Mouse (Mus musculus) ovary, postnatal 14 days (tissue): Measurements from ENCODE around the gene Btn2a2.
"Not testable (repeated sequence)": the region's sequence is repeated elsewhere in the genome, so short reads cannot be mapped to it uniquely, and the experiment has no call there.

ENCODE experiments used
- DNase-seq: peaks from one replicate; pipeline ENCODE4 v3.0.0; 2022; ENCODE audit warnings: low spot score

Btn2a2 gene

DNA sequence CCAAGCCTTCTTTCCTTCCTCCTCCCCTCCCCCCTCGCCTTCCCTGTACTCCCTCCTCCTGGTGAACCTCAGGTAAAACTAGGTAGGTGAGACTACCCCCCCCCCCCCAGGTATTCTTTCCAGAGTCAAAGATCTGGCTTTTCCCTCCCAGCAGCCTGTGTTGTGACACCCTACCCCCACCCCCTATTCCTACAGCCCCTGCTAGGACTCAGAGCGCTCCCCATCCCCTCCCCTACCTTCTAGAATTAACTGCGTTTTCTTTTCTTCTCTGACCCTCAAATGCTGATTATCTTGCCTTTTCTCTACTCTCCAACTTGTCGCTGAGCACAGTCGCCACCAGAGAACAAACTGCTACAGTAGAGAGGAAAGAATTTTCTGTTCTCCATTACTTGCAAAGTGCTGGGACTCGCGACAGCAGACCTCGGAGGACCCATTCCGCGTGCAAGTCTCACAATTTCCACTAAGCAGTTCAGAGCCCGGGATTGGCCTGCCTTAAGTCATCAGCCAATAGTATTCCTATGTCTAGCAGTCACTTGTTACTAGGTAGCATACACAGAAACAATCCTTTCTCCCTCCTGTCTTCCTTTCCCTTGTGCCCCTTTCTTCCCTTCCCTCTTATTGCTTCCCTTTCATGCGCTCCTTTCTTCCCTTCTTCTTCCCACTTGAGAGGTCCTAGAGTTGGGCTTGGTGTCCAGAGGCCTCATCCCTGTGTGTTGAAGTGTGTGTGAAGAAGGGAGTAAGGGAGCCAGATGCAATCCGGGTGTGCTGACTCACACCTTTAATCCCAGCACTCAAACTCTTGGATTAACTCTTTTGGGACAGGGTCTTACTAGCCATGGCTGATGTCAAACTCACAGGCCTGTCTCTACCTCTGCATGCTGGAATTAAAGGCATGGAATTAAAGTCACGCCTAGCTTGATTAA, at the start of gene Btn2a2:
Gene Btn2a2, minus strand, starts transcription at position 458 of the 923 bp plus-strand sequence.
- DNase-seq, result peak; percentile 12

DNA sequence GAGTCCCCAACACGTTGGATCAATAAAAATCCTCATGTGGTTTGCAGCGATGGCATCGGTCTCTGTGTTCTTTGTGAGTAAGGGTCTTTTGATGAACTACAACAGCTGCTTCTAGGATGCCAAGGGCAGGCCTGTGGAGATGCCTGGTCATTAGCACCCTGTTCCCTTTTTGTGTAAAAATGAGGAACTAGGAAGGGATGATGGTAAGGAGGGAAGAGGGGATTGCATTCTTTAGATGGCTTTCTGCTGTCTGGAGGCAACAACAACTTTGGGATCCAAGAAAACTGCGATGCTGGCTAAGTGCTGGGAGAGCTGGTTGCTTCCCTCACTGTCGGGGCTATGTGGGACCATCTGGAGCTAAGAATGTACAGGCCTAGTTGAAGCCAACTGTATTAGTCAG, 49.6 kb upstream of the Btn2a2 start:
- no peak for DNase-seq

DNA sequence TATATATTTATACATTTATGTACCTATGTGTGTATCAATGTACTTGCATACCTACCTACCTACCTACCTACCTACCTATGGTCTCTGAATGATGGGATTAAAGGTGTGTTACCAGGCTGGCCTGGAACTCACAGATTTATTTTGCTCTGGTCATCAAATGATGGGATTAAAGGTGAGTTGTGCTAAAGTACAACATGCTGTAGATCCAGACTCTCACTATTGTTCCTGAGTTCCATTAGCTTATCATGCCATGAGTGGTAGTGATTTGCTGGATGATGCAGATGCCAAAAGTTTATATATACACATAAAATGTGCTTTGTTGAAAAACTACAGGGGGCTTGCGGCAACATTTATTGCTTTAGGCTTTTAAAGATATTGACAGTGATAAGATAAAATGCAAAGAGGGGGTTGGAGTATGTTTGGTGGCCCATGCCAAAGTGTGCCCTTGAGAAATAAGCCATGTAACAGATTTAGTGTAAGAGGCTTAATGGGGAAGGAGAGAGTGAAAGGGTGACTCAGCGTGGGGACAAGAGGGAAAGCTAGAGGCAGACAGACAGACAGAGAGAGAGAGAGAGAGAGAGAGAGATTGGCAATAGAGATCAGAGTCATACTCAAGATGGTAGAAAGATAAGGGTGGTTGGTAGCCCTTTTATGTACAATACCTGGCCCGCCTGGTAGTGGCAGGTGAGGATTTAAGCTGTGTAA, 48.5 kb upstream of the Btn2a2 start:
- no peak for DNase-seq

DNA sequence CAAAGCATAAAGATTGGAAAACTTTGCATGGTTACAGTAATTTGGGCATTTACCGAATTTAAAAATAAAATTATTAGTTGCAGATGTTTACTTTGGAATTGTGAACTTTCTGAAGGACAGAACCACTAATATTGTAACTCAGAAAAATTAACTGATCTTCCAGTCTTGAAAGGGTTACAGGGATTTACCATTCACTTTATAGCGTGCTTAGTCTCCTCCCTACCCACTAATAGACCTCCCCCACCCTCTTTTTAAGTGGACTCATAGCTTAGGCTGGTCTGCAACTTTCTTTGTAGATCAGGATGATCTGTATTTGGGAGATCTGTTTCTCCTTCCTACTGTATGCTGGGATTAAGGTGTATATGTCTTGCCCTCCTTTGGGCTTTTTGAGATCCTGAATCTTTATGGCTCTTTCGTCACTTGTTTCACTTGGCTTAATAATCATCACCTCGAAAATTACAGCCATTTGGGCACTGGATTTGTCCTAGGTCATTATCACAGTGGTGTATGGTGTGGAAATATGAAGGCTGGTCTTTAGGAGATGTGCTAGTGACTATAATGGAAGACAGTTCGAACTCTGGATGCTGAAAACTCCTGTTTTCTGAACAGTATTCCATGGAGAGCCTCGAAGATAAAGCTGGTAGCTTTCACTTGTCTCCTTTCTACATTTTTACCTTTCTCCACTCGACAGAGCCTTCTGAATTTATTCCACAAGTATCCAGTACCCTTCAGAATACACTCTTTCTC, 47.6 kb upstream of the Btn2a2 start:
- DNase-seq, result no peak

DNA sequence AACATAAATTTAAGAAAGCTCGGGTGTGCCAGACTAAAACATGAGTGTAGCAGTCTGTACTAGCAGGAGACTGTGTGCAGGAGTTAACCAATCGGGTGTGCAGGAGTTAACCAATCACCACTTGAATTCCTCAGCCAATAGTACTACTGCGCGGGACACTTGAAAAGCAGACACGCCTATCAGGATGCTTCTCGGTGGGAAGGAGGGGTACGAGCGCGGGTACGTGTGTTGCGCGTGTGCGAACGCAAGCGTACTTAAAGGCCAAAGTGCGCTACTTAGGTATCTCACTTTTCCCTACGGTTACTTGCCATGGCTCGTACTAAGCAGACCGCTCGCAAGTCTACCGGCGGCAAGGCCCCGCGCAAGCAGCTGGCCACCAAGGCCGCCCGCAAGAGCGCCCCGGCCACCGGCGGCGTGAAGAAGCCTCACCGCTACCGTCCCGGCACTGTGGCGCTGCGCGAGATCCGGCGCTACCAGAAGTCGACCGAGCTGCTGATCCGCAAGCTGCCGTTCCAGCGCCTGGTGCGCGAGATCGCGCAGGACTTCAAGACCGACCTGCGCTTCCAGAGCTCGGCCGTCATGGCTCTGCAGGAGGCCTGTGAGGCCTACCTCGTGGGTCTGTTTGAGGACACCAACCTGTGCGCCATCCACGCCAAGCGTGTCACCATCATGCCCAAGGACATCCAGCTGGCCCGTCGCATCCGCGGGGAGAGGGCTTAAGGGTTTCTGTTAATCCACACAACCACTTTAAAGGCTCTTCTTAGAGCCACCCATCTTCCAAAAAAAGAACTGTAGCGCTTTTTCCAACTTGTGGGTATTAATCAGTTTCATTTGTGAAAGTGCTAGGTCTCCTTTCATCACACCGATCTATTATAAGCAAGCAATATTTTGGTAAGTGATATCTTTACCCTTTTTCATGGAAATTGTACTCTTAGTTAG, 46.7 kb upstream of the Btn2a2 start, which contains the start of gene Hist1h3g:
Gene Hist1h3g, plus strand, starts transcription at position 286 of the 939 bp plus-strand sequence.
- DNase-seq, result peak; percentile 78

DNA sequence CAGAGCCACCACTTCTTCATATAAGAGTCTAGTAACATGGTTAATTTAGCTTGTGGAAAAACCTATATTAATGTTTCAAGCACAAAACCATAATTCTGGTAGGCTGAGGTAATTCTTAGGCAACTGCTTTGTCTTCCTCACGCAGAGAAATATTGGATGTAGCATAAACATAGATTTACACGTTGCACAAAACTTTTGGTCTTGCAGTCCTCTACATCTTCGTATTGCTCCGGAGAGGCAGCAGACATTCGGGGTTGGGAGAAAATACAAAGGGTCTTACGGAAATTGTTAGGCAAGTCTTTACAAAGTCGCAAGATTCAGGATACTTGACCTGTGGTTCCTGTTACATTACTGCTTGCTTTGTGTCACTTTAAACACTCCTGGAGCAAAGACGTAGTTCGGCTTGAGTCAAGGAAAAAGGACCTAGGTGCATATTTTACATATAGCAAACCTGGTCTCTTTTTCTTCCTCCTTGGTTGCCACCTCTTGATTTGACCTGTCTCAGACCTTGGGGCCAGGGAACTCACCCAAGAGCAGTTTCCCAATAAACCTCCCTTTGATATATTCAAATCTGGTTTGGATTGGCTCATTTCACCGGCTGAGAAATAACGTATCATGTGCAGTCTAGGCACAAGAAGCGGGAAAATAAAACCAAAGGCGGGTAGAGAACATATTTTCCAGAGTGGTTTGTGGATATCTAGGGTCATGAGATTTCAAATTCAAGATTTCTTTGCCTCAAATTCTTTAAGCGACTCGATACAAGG, 45.9 kb upstream of the Btn2a2 start:
- no peak for DNase-seq

DNA sequence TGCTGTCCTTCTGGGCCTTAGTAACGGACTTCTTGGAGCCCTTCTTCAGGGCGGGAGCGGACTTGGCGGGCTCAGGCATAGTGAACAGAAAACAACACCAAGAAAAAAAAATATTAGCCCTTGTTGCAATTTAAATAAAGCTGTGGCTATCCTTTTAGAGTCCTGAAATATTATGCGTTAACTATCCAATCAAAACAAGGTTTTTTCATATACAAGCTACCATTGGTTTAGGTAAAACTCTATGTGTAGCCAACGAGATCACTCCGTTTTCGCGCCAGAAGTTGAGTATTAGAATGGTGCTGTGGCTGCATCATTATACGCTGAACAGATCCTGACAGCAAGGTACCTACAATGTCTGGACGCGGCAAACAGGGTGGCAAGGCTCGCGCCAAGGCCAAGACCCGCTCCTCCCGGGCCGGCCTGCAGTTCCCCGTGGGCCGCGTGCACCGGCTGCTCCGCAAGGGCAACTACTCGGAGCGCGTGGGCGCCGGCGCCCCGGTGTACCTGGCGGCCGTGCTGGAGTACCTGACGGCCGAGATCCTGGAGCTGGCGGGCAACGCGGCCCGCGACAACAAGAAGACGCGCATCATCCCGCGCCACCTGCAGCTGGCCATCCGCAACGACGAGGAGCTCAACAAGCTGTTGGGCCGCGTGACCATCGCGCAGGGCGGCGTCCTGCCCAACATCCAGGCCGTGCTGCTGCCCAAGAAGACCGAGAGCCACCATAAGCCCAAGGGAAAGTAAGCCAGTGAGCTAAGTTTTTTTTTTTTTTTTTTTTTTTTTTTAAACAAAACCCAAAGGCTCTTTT, 45.1 kb upstream of the Btn2a2 start, which contains the start of gene Hist1h2af:
Gene Hist1h2af, plus strand, starts transcription at position 347 of the 808 bp plus-strand sequence.
- not testable (repeated sequence) for DNase-seq

DNA sequence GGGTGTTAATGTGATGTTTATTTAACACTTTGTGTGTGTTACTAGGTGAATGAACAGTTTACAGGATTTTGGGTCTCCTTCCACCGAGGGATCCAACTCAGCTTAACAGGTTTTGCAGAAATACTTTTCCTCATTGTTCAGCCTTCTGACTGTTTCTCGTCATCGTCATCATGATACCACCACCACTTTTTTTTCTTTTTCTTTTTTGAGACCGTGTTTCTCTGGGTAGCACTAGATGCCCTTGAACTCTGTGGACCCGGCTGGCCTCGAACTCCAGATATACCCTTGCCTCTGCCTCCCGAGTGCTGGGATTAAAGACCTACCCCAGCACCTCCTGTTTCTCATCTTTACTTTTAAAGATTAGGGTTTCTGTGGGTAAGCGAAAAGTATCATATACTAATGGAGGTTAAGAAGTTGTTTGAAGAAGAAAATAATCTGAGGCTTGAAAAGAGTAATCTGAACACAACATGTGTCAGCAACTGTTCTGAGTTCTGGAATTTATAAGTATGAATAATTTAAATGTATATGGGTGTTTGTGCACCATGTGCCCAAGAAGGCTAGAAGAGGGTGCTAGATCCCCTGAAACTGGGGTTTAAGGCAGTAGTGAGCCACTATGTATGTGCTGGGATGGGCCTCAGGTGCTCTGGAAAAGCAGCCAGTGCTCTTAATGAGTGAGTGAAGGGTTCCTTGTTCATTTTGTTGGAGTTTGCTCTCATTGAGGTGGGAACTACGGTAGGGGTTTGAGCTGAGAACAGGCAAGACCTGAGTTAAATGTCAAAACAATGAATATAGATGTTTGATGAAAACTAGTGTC, 43.8 kb upstream of the Btn2a2 start:
- no peak for DNase-seq

DNA sequence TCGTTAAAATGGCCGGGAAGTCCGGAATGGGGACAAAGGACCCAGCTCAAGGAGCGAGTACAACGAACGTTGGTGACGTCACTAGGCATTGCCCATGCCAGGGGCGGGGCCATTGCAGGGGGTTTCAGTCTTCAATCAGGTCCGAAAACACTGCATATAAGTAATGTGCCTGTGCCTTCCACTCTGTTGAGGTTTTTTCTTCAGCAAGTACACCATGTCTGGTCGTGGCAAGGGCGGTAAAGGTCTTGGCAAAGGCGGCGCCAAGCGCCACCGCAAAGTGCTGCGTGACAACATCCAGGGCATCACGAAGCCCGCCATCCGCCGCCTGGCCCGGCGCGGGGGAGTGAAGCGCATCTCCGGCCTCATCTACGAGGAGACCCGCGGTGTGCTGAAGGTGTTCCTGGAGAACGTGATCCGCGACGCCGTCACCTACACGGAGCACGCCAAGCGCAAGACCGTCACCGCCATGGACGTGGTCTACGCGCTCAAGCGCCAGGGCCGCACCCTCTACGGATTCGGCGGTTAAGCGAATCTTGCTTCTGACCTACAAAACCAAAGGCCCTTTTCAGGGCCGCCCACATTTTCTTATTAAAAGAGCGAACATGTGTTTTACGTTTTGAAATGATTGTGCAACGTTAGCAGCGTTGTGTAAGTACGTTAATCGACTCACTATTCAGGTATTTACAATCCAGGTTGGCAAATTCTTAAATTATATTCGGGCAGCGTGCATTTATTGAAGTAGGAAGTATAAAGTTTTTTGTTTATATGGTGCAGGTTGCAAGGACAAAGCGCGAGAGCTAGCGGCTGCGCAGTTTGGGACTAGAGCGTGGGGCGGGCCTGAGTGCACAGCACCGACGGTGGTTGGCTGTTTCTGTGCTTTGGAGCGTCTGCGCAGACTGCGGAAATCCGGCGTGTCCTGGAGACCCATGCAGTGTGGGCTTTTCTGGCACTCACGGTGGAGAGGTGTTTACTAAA, 42.5 kb upstream of the Btn2a2 start, which contains the start of gene Hist1h4h:
Gene Hist1h4h, plus strand, starts transcription at position 150 of the 975 bp plus-strand sequence.
- DNase-seq, result peak; percentile 97

DNA sequence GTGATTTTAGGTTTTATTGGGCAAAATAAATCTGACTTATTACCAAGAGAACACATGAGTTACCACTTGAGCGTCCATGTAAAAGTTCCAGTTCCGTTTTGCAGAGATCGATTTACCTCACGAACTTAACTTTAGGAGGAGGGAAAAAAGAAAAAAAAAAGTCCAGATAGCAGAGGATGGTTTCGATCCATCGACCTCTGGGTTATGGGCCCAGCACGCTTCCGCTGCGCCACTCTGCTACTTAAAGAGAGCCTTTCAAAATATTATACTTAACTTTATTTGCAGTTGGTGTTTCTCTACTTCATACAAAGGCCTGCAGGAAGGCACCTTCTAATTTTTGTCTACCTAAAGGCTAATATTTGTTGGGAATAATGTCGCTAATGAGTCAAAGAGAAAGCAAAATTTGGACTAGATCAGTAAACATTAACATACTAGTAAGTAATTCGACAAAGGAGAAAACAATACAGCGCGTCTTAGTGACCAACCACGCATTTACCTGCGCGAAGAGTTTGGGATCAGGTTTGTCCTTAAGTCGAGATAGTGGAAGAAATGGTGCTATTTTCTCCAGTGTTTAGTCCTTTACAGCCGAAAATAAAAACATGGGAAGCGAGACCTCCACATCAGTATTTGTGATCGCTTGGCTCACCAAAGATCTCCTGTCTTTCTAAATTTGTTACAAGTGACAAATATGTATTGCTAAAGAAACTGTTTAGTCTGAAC, 41.7 kb upstream of the Btn2a2 start:
- no peak for DNase-seq

DNA sequence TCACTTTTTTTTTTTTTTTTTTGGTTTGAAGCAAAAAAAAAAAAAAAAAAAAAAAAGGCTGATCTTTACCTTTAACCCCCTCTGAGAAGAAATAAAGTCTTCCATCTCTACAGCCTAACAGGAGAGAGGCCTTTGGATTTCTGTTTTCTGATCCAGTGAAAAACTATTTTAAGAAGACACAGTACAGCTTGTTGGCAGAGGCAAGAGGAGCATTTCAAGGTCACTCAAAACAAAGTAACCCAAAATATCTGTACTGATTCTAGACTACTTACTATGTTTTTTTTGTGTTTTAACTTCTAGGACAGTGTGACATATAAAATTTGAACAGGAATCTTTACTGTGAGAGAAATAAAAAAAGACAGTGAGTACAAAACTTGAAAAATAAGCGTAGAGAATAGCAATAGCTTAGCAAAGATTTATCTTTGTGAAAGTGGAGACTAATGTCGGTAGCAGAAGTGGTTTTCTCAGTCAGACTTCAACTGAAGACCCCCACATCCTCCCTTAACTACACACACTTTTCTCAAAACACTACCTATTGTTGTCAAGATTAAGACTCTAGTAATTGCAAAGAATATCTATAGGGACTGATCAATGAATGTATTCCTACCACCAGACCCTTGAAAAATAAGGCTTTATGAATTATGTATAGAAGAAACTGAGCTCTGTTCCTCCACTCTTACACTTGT, 41.0 kb upstream of the Btn2a2 start:
- DNase-seq, result no peak

DNA sequence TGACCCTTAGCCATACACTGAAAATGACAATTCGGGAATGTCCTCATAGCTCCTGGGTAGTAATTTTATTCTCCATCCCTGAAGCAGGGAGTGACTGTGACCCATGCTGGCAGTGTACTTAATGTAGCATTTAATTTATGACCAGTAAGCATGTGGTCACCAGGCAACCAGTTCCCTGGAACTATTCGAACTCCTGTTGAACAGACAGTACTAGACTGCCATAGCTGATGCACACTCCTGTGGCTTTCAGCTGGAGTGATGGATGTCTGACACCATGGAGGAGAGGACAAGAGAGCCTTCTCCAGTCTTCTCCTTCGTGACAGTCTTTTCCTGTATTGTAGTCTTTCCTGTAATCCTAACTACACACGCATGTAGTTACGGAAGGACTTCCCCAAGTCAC, 40.3 kb upstream of the Btn2a2 start:
- no peak for DNase-seq

DNA sequence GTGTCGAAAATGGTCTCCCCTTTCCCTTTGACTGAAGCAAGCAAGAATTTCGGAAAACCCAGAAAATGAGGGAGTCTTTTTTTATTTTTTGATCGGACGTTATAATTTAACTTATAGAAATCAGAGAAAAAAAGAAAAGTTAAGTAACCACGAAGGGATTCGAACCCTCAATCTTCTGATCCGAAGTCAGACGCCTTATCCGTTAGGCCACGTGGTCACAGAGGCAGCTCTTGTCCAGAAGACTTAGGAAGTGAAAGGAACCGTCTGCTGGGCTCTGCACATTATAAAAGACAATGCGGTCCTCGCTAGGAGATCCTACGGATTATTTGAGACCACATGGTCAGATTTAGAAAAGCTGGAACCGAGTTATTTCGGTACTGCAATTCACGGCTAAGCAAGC, 37.7 kb upstream of the Btn2a2 start:
- DNase-seq, result peak; percentile 94

DNA sequence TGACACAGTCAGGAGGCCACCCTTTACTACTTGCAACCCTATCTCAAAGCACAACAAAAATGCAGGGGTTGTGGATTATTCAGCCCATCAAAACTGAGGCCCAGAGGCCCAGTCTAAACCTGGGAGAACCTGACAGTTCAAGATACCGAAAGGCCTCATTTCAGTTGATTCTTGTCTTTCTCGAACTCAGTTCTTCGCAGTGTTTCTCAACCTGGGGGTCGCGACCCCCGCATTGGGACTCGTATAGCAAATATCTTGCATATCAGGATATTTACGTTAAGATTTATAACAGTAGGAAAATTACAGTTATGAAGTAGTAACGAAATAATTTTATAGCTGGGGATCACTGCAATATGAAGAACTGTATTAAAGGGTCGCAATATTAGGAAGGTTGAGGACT, 37.2 kb upstream of the Btn2a2 start:
- DNase-seq, result no peak

DNA sequence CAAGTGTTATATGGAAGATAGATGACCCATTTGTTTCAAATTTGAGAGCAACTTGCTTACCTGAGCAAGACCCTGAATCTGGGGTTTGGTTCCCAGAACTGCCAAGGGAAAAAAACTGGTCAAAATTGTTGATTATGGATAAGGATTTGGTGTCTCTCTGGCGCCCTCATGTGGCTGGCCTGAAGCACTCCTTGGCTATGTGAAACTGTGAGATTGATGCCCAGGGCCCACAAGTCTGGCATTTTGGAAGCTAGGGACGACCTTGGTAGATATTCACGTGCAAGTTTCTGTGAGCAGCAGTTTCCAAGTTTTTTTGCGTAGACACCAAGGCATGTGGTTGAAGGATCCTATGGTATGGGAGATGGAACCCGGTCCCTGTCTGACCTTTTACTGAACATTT, 36.0 kb upstream of the Btn2a2 start:
- DNase-seq, result no peak

DNA sequence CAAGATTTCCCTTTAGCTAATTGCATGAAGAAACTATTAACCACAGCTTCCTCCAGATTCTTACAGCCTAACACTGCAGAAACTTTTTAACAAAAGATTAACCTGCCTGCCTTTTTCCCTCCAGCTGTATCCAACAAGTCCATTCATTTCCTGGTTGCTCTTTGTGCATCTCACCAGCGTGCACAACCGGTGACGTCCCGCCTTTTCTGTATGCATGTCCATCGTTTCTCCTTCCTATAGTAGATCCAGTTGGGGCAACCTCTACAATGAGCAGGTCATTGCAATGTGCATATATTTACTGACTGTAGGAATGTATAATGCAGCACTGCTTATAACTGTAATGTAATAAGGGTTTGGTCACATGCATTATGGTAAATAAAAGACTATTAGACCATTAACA, 35.3 kb upstream of the Btn2a2 start:
- DNase-seq, result no peak
